Mouse (Mus musculus): ENCODE measurements around the gene Prkcsh. TPM values are rescaled to one million over a fixed set of nuclear protein-coding genes. Genes with fewer than 3 reads are reported as not detected.

Prkcsh gene
- total RNA-seq, 2 experiments from 2014 or later, result 67.7 to 73.7 TPM

DNA sequence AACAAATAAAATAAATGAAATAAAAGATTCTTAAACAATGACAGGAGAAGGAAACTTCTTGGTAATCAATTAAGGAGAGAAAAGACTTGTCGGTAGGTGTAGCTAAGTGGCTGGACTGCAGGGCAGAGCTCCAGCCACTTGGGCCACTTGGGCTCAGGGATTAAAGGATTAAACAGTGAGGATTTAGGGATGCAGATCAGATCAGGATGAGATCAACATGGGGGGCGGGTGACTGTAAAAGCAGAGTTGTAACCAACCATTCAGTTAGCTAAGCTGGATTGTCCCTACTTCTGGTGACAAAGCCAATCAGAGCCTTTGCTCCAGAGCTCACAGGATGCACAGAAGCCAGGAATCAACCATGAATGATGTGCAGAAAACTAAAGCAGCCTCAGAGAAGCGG is 18.7 kb upstream of the Prkcsh start:
- no peak for DNase-seq
- intact Hi-C loops (cut with DNase I), result no loop called here

DNA sequence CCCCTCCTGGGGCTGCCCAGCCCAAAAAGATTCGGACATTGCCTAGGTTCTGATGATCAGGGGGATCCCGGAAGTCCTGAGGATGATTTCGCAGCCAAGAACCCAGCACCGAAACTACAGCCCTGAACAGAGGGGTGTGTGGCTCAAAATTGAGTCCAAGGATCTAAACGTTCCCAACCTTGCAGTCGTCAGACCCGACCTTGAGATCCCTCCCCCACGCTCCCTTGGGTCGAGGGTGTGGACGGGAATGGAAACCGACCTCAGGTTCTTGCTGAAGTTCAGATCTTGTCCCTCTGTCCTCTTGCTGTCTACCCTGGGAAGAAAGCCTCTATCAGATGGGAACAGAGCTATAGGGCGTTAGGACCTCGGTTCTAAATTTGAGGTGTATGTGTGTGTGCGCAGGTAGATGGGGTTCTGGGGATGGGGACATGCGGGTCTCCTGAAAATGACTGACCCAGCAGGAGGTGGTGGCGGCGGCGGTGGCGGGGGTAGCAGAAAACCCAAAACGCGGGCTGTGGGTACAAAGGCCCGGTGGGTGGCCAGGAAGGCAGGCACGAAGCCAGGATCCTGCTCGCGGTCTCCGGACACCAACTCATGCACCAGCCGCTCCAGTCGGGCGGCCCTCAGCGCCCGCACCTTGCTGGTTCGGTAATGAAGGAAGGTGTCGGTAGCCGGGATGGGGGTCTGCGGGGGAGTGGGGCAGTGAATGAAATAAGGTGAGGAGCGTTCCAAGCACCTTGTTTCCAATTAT is 14.8 kb upstream of the Prkcsh start:
- intact Hi-C loops (cut with DNase I), result no loop called here
- no peak for DNase-seq

DNA sequence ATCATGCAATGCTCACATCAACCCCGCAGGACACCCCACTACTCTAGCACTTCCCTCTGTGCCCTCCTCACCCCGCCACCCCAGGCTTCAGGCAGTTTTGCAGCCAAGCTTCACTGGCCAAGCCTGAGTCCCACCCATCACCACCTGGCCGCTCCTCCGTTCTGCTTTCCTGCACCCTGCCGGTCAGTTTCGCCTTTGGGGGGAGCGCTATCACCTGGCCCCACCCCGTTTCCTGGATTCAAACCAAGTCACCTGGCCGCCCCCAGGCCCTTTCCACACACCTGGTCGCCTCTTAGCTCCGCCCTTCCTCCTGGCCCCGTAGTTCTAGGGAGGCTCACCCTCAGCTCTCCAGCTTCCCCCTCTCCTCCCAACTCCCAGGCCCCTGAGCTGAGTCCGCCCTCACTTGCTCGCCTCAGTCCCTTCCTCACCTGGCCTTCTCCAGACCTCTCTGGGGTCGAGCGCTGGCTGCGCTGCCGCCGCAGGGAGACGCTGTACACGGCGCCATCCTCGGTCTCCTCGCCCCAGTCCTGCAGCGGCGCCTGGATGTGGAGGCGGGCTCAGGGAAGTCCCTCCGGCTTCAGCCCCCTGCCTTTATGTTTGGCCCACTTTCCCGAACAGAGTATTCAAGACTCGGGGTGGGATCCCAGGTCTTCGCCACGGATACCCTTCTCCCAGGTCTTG is 14.0 kb upstream of the Prkcsh start:
- DNase-seq, result no peak
- intact Hi-C loops (cut with DNase I), result no loop called here

DNA sequence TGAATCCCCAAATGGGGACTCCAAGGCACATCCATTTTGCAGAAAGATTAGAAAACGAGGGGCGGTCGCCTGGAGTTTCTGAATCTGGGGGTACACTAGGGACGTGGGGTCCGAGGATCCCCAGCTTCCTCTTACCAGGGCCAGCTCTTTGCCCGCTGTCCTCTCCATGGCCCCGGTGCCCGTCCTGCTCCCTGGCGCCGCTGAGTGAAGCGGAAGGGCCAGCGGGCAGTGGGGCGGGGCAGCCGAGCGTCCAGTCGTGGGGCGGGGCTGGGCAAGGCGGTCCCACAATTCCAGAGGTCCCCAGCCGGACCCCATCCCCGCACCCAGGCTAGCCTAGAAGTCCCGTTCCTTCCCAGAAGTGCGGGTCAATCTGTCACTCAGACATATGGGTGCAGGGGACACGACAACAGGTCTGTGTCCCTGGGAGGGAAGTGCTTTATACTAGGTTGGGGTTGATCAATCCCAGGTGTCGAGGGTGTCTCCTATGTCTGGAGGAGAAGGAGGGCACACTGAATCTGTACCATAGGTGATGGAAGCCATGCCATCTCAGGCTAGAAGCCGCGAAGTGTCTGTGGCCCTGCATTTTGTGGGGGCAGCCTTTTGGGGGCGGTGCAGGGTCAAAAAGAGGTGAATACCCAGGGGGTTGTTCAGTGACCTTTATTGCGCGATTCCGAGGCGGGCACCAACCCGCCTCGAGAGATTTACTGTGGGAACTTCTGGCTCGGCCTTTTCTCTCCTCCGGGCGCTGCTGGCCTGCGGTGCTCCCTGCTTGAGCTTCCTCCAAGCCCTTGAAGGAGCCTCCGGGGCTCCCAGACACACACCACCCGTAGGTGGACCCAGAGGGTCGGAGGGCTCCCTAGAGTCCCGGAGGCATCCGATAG is 13.1 kb upstream of the Prkcsh start, which contains the start of gene Rgl3:
TSS of gene Rgl3 (minus strand) at position 217 of the 881 bp plus-strand sequence.
- peak; percentile 46 to 62 for DNase-seq
- intact Hi-C loops (cut with DNase I), result no loop called here

DNA sequence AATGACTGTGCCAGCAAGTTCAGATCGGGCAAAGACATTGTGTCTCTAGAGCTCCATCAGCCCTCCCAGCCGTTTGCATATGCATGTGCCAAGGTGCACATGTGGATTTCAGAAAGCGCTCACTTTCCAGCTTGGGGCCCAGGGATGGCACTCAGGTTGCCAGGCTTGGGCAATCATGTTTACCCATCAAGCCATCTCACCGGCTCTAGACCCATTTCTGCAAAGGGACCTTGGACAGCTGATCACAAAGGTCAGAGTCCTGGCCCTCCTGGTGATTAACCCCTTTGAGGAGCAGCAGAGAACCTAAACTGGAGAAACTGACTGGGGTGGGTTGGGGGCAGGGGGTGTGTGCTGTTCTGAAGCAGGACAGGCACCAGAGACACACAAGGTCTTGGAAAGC is 10.4 kb upstream of the Prkcsh start:
- intact Hi-C loops (cut with DNase I), result no loop called here
- no peak for DNase-seq

DNA sequence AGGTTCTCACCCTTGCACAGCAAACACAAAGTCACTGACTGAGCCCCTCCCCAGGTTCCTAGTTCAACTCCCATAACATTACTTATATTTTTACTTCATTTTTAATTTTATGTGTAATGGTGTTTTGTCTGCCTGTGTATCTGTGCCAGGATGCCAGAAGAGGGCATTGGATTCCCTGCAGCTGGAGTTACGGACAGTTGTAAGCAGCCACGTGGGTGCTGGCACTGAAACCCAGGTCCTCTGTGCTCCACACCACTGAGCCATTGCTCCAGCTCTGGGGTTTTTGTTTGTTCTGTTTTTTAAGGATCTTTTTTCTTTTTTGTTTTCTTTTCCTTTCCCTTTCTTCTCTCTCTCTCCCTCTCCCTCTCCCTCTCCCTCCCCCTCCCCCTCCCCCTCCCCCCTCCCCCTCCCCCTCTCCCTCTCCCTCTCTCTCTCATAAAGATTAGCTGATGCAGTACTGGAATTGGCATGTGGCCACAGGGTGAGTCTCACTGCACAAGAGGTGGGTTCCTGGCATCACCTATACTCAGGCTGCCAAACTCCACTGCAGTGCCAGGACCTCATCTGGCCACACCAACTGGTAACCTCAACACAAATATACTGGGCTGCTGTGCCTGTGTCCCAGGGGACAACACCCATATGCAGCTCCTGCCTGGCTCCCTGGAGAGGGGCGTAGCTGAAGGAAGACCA is 6.3 kb upstream of the Prkcsh start:
- DNase-seq, result no peak
- intact Hi-C loops (cut with DNase I), result no loop called here

DNA sequence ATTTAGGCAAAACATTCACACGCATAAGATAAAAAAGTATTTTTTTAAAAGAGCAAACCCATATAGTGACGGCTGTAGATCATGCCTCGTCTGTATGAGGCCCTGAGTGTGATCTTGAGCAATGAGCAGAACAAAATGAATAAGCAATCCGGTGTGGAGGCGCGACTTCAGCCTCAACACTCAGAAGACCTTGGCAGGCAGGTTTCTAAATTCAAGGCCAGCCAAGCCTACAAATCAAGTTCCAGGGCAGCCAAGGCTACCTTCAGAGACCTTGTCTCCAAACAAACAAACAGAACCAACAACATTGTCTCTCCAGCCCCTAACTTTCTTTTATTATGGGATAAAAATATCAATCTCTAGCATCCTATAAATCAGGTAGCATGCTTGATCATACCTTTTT is 2.3 kb upstream of the Prkcsh start:
- intact Hi-C loops (cut with DNase I), result no loop called here
- no peak for DNase-seq

DNA sequence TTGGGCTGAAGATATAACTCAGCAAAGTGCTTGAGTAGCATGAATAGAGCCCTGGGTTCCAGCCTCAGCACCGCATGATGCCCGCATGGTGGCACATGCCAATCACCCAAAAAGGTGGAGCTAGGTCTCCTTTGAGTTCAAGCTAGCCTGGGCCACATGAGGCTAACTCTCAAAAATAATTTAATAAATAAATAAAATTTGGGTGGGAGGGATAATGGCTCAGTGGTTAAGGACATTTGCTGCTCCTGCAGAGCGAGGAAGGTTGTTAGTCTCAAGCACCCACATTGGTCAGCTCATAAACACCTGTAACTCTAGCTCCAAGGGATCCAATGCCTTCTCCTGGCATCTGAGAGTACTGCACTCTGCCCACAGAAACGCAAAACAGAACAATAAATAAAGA is 973 bp upstream of the Prkcsh start:
- DNase-seq, result no peak
- intact Hi-C loops (cut with DNase I), result no loop called here

DNA sequence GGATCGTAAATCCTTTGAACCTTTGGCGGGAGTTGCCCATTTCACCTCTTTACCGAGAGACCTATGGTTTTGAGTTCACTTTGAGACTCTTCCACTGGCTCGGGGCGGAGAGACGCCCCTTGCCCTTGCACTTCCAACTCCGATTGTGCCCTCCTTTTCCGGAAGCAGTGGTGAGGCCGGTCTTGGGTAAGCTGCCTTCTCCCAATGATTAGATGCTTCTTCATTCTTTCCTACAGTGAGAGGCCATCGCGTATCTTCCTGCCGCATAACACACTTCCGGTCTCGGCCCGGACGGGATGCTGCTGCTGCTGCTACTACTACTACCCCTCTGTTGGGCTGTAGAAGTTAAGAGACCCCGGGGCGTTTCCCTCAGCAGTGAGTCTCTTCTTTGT is 553 bp downstream of the Prkcsh start:
- intact Hi-C loops (cut with DNase I), result no loop called here
- no peak for DNase-seq

DNA sequence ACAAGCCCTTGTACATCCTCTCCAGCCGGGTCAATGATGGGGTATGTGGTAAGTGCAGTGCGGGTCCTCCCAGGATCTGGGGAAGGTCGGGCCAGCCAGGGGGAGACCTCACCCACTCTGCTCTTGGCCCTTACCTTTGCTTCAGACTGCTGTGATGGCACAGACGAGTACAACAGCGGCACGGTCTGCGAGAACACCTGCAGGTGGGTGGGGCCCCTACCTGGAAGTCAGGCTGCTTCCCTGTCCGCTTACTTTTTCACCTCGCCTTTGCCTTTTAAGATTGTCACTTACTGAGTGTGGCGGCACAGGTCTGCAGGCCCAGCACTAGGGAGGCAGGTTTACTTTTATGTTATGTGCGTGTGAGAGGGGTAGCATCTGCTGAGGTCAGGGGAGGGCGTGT is 1.9 kb downstream of the Prkcsh start:
- intact Hi-C loops (cut with DNase I), result no loop called here
- no peak for DNase-seq

DNA sequence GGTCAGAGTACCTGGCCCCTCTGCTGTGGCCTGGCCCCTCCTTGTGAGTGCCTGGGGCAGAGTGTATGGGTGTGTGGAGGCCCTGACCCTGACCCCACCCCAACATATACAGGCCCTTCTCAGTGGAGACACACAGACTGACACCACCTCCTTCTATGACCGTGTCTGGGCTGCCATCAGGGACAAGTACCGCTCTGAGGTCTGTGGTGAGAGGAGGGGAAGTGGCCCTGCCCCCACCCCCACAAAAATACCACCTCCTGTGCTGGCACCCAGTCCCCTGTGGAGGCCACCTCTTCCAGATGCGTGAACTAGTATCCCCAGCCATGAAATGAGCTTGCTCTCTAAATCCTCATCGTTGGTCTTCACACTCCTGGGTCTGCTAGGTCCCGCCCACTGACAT is 8.4 kb downstream of the Prkcsh start:
- no peak for DNase-seq
- intact Hi-C loops (cut with DNase I), result no loop called here

DNA sequence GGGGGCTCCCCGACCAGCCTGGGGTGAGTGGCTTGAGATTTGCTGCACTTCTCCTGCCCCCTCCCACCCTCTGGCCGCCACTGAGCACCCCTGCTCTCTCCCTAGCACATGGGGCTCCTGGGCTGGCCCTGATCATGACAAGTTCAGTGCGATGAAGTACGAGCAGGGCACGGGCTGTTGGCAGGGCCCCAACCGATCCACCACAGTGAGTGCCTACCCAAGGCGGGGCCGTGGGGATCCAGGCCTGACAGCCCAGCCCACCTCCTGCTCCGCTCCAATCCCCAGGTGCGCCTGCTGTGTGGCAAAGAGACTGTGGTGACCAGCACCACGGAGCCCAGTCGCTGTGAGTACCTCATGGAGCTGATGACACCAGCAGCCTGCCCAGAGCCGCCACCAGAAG is 10.1 kb downstream of the Prkcsh start:
- intact Hi-C loops (cut with DNase I), result no loop called here
- no peak for DNase-seq

DNA sequence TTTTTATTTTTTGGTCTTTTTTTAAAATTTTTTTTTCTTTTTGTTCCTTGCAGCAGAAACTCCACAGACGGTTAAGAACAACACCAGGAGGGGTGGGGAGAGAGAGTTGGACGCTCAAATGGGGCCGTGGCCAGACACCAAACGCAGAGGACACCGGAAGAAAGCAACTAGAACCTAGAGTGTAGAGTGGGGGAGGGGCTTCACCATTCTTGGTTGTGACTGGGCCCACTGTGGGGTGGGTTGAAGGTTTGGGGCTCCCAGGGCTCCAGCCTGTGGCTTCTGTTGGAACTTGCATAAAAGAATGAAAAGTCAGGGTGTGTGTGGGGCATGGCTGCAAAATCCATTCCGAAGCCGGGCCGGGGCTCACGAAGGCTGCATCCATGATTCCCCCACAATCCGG is 13.6 kb downstream of the Prkcsh start:
- intact Hi-C loops (cut with DNase I), result no loop called here
- DNase-seq, result no peak

DNA sequence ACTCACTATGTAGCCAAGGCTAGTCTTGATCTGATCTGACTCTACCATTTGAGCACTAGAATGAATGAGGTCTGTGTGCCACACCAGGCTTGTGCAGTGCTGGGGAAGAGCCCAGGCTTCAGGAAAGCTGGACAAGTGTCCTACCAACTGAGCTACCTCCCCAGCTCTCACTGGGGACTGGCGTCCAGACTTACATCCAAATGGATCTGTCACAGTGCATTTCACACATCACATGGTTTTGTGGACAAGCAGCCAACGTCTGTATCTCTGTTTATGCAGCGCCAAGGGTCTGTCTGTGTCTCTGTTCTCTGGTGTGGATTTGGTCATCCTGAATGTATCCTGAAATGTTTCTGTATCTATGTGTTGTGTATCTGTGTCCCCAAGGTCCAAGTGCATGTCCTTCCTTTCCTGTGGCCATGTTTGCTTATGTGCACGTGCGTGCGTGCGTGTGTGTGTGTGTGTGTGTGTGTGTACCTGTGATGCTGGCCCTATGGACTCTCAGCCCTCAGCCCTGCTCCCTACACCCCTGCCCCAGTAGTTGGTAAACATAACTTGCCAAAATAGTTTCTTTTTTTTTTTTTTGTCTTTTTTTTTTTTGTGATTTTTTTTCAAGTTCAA is 14.7 kb downstream of the Prkcsh start:
- intact Hi-C loops (cut with DNase I), result no loop called here
- no peak for DNase-seq

DNA sequence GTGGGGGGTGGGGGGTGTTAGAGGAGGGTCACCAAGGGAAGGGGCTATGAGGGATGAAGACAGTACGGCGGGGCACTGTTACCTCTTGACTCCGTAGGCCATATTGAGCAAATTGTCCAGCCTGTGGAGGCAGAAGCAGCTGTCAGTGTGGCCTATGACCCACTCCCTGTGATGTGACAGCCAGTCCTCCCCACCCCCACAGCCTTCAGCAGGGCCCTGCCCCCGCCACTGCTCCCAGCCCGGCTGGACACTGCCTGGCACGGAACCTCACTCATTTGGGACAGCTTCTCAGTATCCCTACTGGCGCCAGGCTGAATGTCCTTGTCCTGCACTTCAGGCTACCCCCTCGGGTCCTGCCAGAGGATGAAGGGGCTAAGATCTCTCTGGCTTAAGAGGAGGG is 22.0 kb downstream of the Prkcsh start:
- DNase-seq, result no peak
- intact Hi-C loops (cut with DNase I), result no loop called here

DNA sequence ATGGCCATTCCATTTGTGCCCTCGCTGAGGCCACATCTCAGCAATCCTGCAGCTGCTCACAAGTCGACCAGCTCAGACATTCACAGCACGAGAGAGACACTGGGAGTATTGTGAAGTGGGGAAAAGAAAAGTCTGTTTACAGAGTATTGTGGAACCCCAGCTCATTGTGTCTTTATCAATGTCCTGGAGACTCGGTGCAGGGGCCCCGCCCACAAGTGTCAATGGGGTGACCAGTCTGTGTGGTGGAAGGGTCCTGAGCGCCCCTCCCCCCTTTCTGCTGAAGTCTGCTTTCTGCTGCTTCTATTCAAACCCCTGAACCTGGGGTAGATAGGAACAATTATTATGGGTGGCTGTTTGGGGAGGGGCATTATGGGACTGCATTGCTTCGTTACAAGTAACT is 25.9 kb downstream of the Prkcsh start:
- no peak for DNase-seq
- intact Hi-C loops (cut with DNase I), result no loop called here

DNA sequence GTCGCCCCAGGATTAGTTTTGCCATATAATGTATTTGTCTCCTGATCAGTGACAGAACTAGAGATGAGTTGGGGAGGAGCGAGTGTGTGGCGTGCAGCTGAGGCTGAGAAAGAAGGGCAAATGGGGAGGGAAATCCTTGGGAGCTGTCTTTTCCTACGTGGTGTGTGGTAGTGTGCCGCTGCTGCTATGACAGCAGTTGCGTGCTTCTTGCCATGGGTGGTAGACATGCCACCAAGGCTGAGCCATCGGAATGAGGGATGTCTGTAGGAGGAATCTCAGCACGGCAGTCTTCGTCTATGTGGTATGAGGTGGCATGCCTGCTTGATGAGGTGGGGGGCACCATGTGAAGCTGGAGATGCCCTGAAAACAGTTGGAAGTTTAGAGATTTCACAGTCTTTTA is 27.8 kb downstream of the Prkcsh start:
- DNase-seq, result no peak
- intact Hi-C loops (cut with DNase I), result no loop called here

DNA sequence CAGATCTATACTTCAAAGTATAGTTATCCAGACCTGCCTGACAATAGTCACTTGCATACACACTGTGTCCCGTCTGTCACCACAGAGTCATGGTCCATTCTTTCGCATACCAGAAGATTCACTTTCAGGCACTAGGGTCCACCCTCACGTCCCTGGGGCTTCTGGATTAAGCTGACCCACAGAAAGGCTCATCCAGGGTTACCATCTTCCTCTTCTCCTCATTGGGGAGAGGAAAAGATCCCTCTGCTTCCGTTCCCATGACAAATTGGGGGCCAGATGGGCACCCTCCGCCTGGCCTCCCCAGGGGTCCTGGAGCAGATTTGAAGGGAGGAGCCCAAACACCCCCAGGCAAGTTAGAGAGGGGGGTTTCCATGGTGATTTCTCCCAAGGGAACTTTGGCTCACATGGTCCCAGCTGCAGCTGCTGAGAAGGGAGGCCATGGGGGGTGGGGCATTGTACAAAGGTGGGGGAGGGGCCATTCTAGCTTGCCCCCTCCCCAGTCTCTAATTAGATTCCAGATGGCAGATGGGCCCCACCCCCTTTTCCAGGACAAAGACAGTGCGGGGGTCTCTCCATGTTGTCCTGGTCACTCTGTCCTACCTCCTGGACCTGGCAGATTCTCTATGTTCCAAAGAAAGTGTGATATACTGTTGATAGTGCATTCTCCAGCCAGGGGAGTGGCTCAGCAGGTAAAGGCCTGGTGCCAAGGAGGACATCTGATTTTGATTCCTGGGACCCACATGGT is 32.9 kb downstream of the Prkcsh start:
- DNase-seq, result no peak
- intact Hi-C loops (cut with DNase I), result no loop called here

DNA sequence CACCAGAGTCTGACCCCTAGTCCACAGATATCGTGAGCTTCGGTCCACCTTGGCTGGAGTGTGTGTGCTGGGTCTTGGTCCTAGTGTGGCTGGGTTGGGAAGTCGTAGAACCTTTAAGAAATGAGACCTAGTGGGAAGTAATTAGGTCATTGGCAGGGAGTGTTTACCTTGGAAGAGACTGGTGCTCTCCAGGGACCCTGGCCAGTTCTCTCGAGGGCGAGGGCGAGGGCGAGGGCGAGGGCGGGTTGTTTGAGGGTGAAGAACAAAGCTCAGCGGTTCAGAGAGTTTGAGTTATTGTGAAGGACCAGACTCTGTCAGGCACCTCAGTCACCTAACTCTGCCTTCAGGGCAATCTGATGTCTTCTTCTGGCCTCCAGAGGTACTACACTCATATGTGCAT is 35.2 kb downstream of the Prkcsh start:
- intact Hi-C loops (cut with DNase I), result no loop called here
- DNase-seq, result no peak

DNA sequence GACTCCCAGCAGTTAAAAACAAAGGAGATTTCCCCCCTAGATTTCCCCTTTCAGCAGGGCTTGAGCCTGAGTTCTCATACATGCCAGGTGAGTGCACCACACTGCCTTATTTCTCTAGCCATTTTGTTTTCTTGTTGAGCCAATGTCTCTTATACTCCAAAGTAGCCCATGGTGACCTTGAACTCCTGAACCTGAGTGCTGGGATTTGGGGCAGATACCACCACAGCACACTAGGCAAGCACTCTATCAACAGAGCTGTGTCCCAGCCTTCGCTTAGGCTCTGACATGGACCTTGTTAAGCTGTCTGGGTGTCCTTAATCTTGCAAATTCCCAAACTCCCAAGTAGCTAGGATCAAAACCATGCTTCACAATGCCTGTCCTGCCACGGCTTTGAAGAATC is 39.2 kb downstream of the Prkcsh start:
- DNase-seq, result no peak
- intact Hi-C loops (cut with DNase I), result no loop called here
